ENCODE assay signal across 9 mouse cellular contexts in genomic region chr3:149381559-149382245, GRCm38 (mm10).
A peak's percentile ranks its signal among the peaks of the same experiment; 100 is the strongest.
DNase-seq lines count a peak whose midpoint lies in the region; TF ChIP-seq lines count a peak whose summit lies in the region.
"Had no signal": no experiment of that assay in that cellular context is flagged by ENCODE, and none has a peak within 500 bp of the region (broad histone marks: within the 10 kb centered on the region; RNA-seq: fewer than 3 reads in every experiment).

No protein-coding gene starts in this region.

- no peak overlapping the region; the same call in 1 of the 2 replicates for H3K9ac ChIP-seq in heart, adult 2 months (ENCODE audit: low read depth, low read length)
- H3K9ac ChIP-seq: embryonic facial prominence, embryonic 15.5 days had no signal

- H3K27me3 ChIP-seq in heart, adult 2 months (ENCODE audit: control insufficient read depth, insufficient read depth, low read length), result no peaks in the 10 kb centered on the region
- H3K27me3 ChIP-seq: embryonic facial prominence, embryonic 15.5 days had no signal

- no peak overlapping the region for H3K4me3 ChIP-seq in heart, adult 2 months
- H3K4me3 ChIP-seq in lung, adult 2 months (replicated peaks; ENCODE audit: extremely low read depth, low read depth, low read length), result no peak overlapping the region
- H3K4me3 ChIP-seq: embryonic facial prominence, embryonic 15.5 days had no signal

- peak; percentile 33 to 42 for DNase-seq in heart, adult 2 months
- no peak for DNase-seq in heart, postnatal 25 days (ENCODE audit: low spot score)
- peak; percentile 63 for DNase-seq in adrenal gland, adult 8-10 months
- DNase-seq in frontal cortex, postnatal 36 days (ENCODE audit: low spot score in 2 of 2), result peak; percentile 36 to 67
- peak; percentile 21 for DNase-seq in lung, adult 2 months
- peak; percentile 49 for DNase-seq in testis, postnatal 10 days (ENCODE audit: low spot score)
- DNase-seq in spleen, adult 12 weeks (ENCODE audit: low spot score), result no peak
- DNase-seq in cerebellum, adult 11-12 months, result no peak

- H3K79me2 ChIP-seq in heart, adult 2 months (replicated peaks; ENCODE audit: control insufficient read depth, insufficient read depth, low read length), result no peaks in the 10 kb centered on the region

- no peak for TF ChIP-seq EP300 in heart, adult 2 months (IDR thresholded peaks at IDR 0.05; ENCODE audit: insufficient read depth, low read depth, low read length)

- no peak for TF ChIP-seq CTCF in heart, adult 2 months (IDR thresholded peaks at IDR 0.05)
- no peak for TF ChIP-seq CTCF in lung, adult 2 months (IDR thresholded peaks at IDR 0.05; ENCODE audit: insufficient read depth, low read length)

- WGBS in heart, adult 2 months, result 49% methylated on average over 10 of the region's 10 CpGs
- 33% methylated on average over 10 of the region's 10 CpGs for WGBS in lung, adult 2 months

- no peak for TF ChIP-seq POLR2A in heart, adult 2 months (IDR thresholded peaks at IDR 0.05; ENCODE audit: insufficient read depth, low read depth, low read length)
- no peak for TF ChIP-seq POLR2A in lung, adult 2 months (IDR thresholded peaks at IDR 0.05; ENCODE audit: borderline replicate concordance, extremely low read depth, low read depth, low read length)

- intact Hi-C loops in heart, adult 2 months (cut with DNase I), result no loop called here
- intact Hi-C loops in heart, postnatal 25 days (cut with DNase I), result no loop called here

- H3K27ac ChIP-seq in heart, adult 2 months, result peak overlapping the region; percentile 43
- H3K27ac ChIP-seq: embryonic facial prominence, embryonic 15.5 days had no signal

- peaks cover 5% of the 10 kb centered on the region; the same call in 1 of the 2 replicates for H3K36me3 ChIP-seq in heart, adult 2 months (ENCODE audit: control insufficient read depth, insufficient read depth, low read length)
- H3K36me3 ChIP-seq: embryonic facial prominence, embryonic 15.5 days had no signal

- H3K4me1 ChIP-seq in heart, adult 2 months (ENCODE audit: control insufficient read depth, insufficient read depth, low read length), result peaks cover 4% of the 10 kb centered on the region; the same call in 1 of the 2 replicates
- peaks cover 9% of the 10 kb centered on the region for H3K4me1 ChIP-seq in lung, adult 2 months (ENCODE audit: control insufficient read depth, insufficient read depth, low read length)

Comparison
In these comparisons a context has a peak if more than half of its experiments do, and no peak if none do; other contexts are left out.
1. DNase-seq: peak in heart, adult 2 months (2 of 2), adrenal gland, adult 8-10 months (single experiment), frontal cortex, postnatal 36 days (2 of 2), lung, adult 2 months (single experiment) and testis, postnatal 10 days (single experiment); none in heart, postnatal 25 days (single experiment), spleen, adult 12 weeks (single experiment) and cerebellum, adult 11-12 months (single experiment).